Mouse (Mus musculus): ENCODE measurements around the gene Nudt16l1. TPM values are rescaled to one million over a fixed set of nuclear protein-coding genes. Genes with fewer than 3 reads are reported as not detected.

Nudt16l1 gene
- polyA plus RNA-seq, 1 experiment from 2014 or later, result 77.7 TPM

- no peak overlapping the region for H3K27ac ChIP-seq (ENCODE audit: low read depth, low read length)
- no peak overlapping the region for H3K4me2 ChIP-seq (replicated peaks; ENCODE audit: low read depth)
- TF ChIP-seq CTCF (IDR thresholded peaks at IDR 0.05; ENCODE audit: low read depth), result no peak
- 82% methylated on average over 8 of the region's 8 CpGs for WGBS
- H3K9ac ChIP-seq (ENCODE audit: low read depth, low read length), result no peak overlapping the region
- H3K36me3 ChIP-seq (ENCODE audit: control insufficient read depth, insufficient read depth), result peaks cover 21% of the 10 kb centered on the region
- H3K27me3 ChIP-seq (replicated peaks; ENCODE audit: control insufficient read depth, insufficient read depth, low read length), result no peaks in the 10 kb centered on the region
- H3K9me3 ChIP-seq (ENCODE audit: control insufficient read depth), result no peaks in the 10 kb centered on the region
- ATAC-seq, result no peak
- H3K4me1 ChIP-seq (replicated peaks; ENCODE audit: control insufficient read depth, insufficient read depth, low read length), result no peaks in the 10 kb centered on the region
- H3K4me3 ChIP-seq (ENCODE audit: low read depth, low read length), result no peak overlapping the region
These were observed 21.7 kb downstream of the Nudt16l1 start for GRCm38 (mm10) chr16:4960260-4960659.

GRCm38 (mm10) chr16:4963346-4963745 is 24.8 kb downstream of the Nudt16l1 start:
- H3K9me3 ChIP-seq (ENCODE audit: control insufficient read depth), result no peaks in the 10 kb centered on the region
- no peaks in the 10 kb centered on the region for H3K27me3 ChIP-seq (replicated peaks; ENCODE audit: control insufficient read depth, insufficient read depth, low read length)
- peaks cover 5% of the 10 kb centered on the region; the same call in 1 of the 2 replicates for H3K36me3 ChIP-seq (ENCODE audit: control insufficient read depth, insufficient read depth)
- H3K27ac ChIP-seq (ENCODE audit: low read depth, low read length), result no peak overlapping the region
- H3K4me3 ChIP-seq (ENCODE audit: low read depth, low read length), result peak overlapping the region; percentile 65
- peak overlapping the region; percentile 63 for H3K9ac ChIP-seq (ENCODE audit: low read depth, low read length)
- no peak for TF ChIP-seq CTCF (IDR thresholded peaks at IDR 0.05; ENCODE audit: low read depth)
- WGBS, result 32% methylated on average over 9 of the region's 9 CpGs
- no peak for ATAC-seq
- H3K4me1 ChIP-seq (replicated peaks; ENCODE audit: control insufficient read depth, insufficient read depth, low read length), result no peaks in the 10 kb centered on the region
- H3K4me2 ChIP-seq (replicated peaks; ENCODE audit: low read depth), result peak overlapping the region; percentile 93

- no peaks in the 10 kb centered on the region for H3K4me1 ChIP-seq (replicated peaks; ENCODE audit: control insufficient read depth, insufficient read depth, low read length)
- peak; percentile 97 for ATAC-seq
- WGBS, result under 1% methylated on average over 75 of the region's 76 CpGs
- H3K9ac ChIP-seq (ENCODE audit: low read depth, low read length), result peak within 1 kb of the TSS; percentile 63
- TF ChIP-seq CTCF (IDR thresholded peaks at IDR 0.05; ENCODE audit: low read depth), result no peak
- H3K9me3 ChIP-seq (ENCODE audit: control insufficient read depth), result no peaks in the 10 kb centered on the region
- no peaks in the 10 kb centered on the region for H3K27me3 ChIP-seq (replicated peaks; ENCODE audit: control insufficient read depth, insufficient read depth, low read length)
- H3K36me3 ChIP-seq (ENCODE audit: control insufficient read depth, insufficient read depth), result peaks cover 5% of the 10 kb centered on the region; the same call in 1 of the 2 replicates
- peak within 1 kb of the TSS; percentile 65 for H3K4me3 ChIP-seq (ENCODE audit: low read depth, low read length)
- H3K4me2 ChIP-seq (replicated peaks; ENCODE audit: low read depth), result peak within 1 kb of the TSS; percentile 93
- H3K27ac ChIP-seq (ENCODE audit: low read depth, low read length), result peak within 1 kb of the TSS; percentile 73
These were observed 25.5 kb downstream of the Nudt16l1 start, which contains the start of gene Anks3 for GRCm38 (mm10) chr16:4963797-4964709. TSS of gene Anks3 (minus strand) at chr16:4964205.

GRCm38 (mm10) chr16:4964731-4965391 is 26.3 kb downstream of the Nudt16l1 start:
- WGBS, result 20% methylated on average over 13 of the region's 13 CpGs
- Histone ChIP-seq H3K9me3 (ENCODE audit: control insufficient read depth) (no peaks in the 10 kb centered on the region), H3K4me3 (ENCODE audit: low read depth, low read length) (peak overlapping the region; percentile 65), H3K27ac (ENCODE audit: low read depth, low read length) (peak overlapping the region; percentile 73; the same call in 1 of the 2 replicates), H3K4me2 (replicated peaks; ENCODE audit: low read depth) (peak overlapping the region; percentile 93), H3K9ac (ENCODE audit: low read depth, low read length) (peak overlapping the region; percentile 63; the same call in 1 of the 2 replicates), H3K27me3 (replicated peaks; ENCODE audit: control insufficient read depth, insufficient read depth, low read length) (no peaks in the 10 kb centered on the region), H3K4me1 (replicated peaks; ENCODE audit: control insufficient read depth, insufficient read depth, low read length) (no peaks in the 10 kb centered on the region), H3K36me3 (ENCODE audit: control insufficient read depth, insufficient read depth) (peaks cover 4% of the 10 kb centered on the region; the same call in 1 of the 2 replicates)
- ATAC-seq, result no peak
- no peak for TF ChIP-seq CTCF (IDR thresholded peaks at IDR 0.05; ENCODE audit: low read depth)

GRCm38 (mm10) chr16:4965392-4966129 is 27.0 kb downstream of the Nudt16l1 start:
- H3K9ac ChIP-seq (ENCODE audit: low read depth, low read length), result no peak overlapping the region
- TF ChIP-seq CTCF (IDR thresholded peaks at IDR 0.05; ENCODE audit: low read depth), result no peak
- H3K36me3 ChIP-seq (ENCODE audit: control insufficient read depth, insufficient read depth), result no peaks in the 10 kb centered on the region
- ATAC-seq, result no peak
- no peak overlapping the region for H3K4me3 ChIP-seq (ENCODE audit: low read depth, low read length)
- no peaks in the 10 kb centered on the region for H3K27me3 ChIP-seq (replicated peaks; ENCODE audit: control insufficient read depth, insufficient read depth, low read length)
- H3K27ac ChIP-seq (ENCODE audit: low read depth, low read length), result no peak overlapping the region
- H3K4me2 ChIP-seq (replicated peaks; ENCODE audit: low read depth), result no peak overlapping the region
- H3K4me1 ChIP-seq (replicated peaks; ENCODE audit: control insufficient read depth, insufficient read depth, low read length), result no peaks in the 10 kb centered on the region
- H3K9me3 ChIP-seq (ENCODE audit: control insufficient read depth), result no peaks in the 10 kb centered on the region
- WGBS, result 86% methylated on average over 8 of the region's 8 CpGs

All from intestine, postnatal 0 days (tissue).